Mouse (Mus musculus) heart, adult 18-20 months (tissue): ENCODE data around the gene Dchs2. TPM values are rescaled to one million over a fixed set of nuclear protein-coding genes. Genes with fewer than 3 reads are reported as not detected.

Experiments
- DNase-seq, 2 experiments: peaks; one replicate each; pipeline ENCODE4 v3.0.0; 2021 to 2022; ENCODE audit warnings: mixed read lengths in 1 of 2
- total RNA-seq, 2 experiments: library from RNA; stranded (reverse); gene quantifications; 2 replicates each; pipeline ENCODE4 v1.2.3; 2021

Gene Dchs2
- total RNA-seq, 2 experiments from 2014 or later = 0.62 to 0.82 TPM

- DNase-seq = no peak
These were observed 124.2 kb downstream of the Dchs2 start for GRCm38 (mm10) chr3:83251899-83252298.

- no peak for DNase-seq
These were observed 131.7 kb downstream of the Dchs2 start for GRCm38 (mm10) chr3:83259421-83259820.

DNA sequence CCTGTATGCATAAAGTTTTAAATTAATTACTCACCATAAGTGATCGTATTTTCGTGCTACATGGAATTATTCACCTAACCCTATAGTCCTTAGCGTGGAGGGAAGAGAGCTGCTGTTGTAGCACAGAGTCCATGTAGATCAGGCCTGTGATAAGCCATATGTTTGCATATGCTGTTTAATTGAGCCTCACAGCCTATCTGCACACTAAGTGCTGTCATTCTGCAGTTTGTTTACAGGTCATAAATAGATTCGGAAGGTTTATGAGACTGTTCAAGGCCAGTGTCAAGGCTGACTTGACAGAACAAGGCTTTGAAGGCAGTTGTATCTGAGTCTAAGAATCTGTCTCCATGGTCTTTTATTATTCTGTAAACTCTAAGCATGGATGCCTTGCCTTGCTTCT is 138.3 kb downstream of the Dchs2 start:
- no peak for DNase-seq

DNA sequence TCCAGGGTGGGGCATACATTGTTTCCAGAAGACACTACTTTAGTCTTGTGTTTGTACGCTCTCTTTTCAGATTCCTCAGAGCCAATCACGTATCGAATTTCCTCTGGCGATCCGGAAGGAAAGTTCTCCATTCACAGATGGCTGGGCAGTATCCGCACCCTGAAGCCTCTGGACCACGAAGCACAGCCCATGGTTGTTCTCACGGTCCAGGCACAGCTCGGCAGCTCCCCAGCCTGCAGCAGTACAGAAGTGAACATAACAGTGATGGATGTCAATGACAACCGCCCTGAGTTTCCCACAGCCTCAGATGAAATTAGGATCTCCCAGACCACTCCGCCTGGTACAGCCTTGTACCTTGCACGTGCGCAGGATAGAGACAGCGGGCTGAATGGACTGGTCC is 142.5 kb downstream of the Dchs2 start:
- no peak for DNase-seq

DNA sequence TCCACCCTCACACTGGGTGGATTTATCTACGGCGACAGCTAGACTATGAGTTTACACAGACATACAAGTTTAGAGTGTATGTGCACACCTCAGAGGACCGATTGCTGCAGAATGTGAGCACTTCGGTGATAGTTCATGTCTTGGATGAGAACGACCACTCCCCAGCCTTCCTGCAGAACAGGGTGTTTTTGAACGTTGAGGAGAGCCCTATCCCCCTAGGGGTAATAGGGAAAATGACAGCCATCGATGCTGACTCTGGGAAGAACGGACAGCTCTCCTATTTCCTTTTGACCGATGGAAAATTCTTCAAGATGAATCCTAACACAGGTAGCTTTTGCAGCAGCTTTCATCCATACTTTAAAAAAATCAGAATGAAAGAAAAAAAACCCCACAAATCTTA is 143.2 kb downstream of the Dchs2 start:
- no peak for DNase-seq

DNA sequence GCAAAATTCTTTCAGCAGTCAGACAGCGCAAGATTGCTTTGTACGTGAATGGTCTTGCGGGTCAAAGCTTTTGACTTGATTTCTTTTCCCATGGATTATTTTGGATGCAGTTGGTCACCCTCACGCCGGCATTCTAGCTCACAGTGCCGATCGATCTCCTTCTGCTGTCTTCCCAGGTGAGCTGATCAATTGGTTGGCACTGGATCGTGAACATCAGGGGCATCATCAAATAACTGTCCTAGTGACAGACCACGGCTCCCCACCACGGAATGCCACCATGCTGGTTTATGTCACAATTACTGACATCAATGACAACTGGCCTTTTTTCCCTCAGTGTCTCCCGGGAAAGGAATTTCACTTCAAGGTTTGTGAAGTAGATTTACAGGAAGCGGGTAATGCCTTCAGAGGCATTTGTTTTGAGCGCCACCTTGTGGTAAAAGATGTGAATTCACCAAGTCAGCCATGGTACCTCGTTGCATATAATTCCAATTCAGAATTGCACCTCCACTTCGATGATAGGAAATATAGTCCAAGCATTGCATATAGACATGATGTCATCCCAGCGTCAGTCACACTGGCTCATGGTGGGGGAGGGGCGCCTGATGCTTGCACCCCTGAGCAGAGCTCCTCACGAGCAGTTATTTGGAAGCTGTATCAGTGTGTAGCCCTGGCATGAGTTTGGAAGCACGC is 146.0 kb downstream of the Dchs2 start:
- DNase-seq = peak; percentile 54 to 84

GRCm38 (mm10) chr3:83275703-83276102 is 148.0 kb downstream of the Dchs2 start:
- no peak for DNase-seq

DNA sequence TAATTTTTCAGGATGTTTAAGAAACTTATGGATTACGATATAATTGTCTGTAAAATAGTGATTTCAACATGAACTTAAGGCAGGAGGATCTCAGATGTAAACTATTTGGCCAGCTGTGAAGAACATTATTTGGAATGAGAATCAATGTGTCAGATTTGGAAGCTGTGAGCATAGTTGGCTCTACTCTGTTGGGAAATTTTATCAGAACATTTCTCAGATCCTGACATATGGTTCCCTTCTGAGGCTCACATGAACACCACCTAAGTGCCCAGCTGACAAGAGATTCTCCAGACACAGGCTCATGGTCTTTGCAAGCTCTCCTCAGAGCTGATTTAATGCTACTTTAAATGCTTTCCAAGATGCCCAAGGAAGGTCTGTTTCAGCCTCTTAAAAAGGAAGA is 156.1 kb downstream of the Dchs2 start:
- DNase-seq = no peak

DNA sequence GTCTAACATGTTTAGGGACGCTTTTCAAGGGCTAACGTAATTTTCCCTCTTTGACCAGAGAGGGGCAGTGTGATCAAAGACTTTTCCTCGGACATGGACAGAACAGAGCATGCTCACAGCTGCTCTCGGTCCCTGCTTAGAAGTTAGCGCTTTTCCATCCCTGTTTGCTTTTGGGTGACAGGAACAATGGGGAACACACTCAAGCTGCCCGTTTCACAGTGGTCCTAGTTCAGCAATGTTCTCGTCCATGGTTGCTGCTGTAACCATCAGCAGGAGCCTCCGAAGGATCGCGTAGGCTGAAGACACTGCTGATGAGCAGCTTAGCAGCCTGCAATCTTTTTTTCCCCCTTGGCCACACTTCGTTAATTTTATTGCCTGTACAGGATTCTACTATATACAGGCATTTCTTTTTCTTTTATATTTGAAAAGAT is 159.2 kb downstream of the Dchs2 start:
- peak; percentile 42 to 67 for DNase-seq

- DNase-seq = no peak
These were observed 160.5 kb downstream of the Dchs2 start for GRCm38 (mm10) chr3:83288118-83288840.

- DNase-seq = no peak
These were observed 162.7 kb downstream of the Dchs2 start for GRCm38 (mm10) chr3:83290482-83290881.

- DNase-seq = no peak
These were observed 163.2 kb downstream of the Dchs2 start for GRCm38 (mm10) chr3:83290953-83291352.

DNA sequence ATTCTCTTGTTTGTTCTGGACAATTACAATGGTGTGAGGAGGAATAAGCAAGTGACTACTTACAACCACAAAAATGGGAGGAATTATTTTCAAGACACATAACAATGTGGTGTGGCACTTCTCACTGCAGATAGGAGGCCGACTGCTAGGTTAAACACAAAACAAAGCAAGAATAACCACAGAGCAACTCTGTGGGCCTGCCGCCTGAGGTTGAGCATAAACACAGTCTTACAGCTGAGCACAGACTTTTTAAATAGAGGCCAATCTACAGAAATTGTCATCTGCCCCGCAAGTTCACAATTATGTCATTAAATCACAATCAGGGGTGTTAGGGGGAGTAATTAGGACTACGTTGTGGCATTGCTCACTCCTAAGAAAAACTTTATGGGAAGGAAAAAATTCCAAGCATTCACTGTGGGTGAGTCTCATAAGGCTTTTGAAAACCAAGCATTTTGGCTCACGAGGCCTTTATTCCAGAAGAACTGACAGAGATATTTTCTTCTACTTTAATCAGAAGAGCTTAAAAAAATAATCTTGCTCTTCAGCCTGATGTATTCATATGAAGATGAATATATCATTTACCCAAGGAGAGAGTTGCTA is 172.1 kb downstream of the Dchs2 start:
- DNase-seq = no peak

DNA sequence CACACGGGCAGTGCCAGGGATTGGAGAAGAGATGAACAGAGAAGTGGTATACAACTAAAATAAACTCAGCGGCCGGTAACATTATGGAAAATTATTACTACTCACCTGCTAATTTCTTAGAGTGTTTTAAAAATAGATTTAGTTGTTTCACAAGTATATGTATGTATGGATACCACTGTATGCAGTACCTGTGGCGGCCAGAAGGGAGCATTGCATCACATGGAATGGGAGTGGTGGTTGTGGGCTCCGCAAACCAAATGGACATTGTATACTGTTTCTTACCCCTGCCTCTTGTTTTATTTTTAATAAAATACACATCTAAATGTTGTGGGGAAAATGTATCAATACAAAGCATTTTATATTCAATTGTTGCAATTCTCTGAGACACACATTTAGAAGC is 176.1 kb downstream of the Dchs2 start:
- DNase-seq = peak in 1 of 2 experiments; percentile 8

GRCm38 (mm10) chr3:83345928-83346327 is 218.2 kb downstream of the Dchs2 start:
- DNase-seq = no peak

DNA sequence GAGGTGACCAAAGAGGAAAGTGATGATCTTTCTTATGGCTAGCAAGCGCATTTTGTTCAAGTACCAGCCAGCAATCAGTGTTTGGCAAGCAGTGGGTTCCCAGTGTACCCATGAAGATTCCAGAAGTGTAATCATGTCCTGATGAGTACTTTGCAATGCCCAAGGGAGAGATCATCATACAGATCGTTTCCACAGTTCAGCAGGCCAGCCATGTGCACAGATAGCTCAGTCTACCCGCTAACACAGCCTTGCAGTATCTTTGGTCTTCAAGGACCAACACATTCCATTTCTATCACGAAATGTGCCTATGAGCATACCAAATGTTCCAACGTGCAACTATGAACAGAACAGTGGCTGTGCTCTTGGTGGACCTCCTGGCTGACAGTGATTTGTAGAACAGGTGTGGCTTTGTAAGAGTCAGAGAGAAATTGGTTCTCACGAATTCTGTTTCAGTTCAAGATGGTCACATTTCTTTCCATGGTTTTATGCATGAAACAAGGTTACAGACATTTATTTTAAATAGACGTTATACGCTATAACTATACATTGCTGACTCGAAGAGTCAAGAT is 240.8 kb downstream of the Dchs2 start:
- DNase-seq = peak in 1 of 2 experiments; percentile 11

GRCm38 (mm10) chr3:83369871-83370270 is 242.1 kb downstream of the Dchs2 start:
- DNase-seq = no peak

DNA sequence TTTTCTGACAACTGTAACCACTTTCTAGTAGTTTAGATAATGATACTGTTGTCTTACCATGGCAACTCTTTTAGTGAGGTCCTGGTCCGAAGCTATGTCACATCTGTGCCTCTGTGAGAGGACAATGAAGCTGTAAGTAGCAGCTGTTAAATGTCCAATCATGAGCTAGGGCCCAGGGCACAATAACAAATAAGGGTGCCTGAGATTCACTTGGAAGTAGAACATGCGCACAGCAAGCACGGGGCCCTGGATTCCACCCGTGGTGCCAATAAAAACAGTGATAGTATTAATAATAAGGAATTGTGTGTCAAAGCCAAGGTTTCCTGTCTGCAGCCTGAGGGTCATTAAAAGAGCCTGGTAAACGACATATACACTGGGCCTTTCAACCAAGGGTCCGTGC is 246.6 kb downstream of the Dchs2 start:
- DNase-seq = no peak

- no peak for DNase-seq
These were observed 249.1 kb downstream of the Dchs2 start for GRCm38 (mm10) chr3:83376834-83377233.
